Mouse (Mus musculus) spleen, postnatal 36 days (tissue): ENCODE results near the gene Opcml.

ENCODE experiments used
- DNase-seq, 2 experiments: peaks; one replicate each; pipeline ENCODE4 v3.0.0; 2022; ENCODE audit warnings: low spot score in 2 of 2, mixed read lengths in 1 of 2

Gene Opcml

GRCm38 (mm10) chr9:27790725-27791638 is at the start of gene Opcml:
Opcml (plus strand) TSS chr9:27790775.
- no peak for DNase-seq

GRCm38 (mm10) chr9:27758709-27759108 is 31.9 kb upstream of the Opcml start:
- DNase-seq: no peak

GRCm38 (mm10) chr9:27761196-27761595 is 29.4 kb upstream of the Opcml start:
- DNase-seq: no peak

- no peak for DNase-seq
Measured at GRCm38 (mm10) chr9:27766446-27766845, 24.1 kb upstream of the Opcml start.

GRCm38 (mm10) chr9:27767196-27767900 is 23.2 kb upstream of the Opcml start:
- DNase-seq: no peak

- DNase-seq: no peak
Measured at GRCm38 (mm10) chr9:27768788-27769187, 21.8 kb upstream of the Opcml start.

GRCm38 (mm10) chr9:27781291-27781993 is 9.1 kb upstream of the Opcml start:
- no peak for DNase-seq

- no peak for DNase-seq
Measured at GRCm38 (mm10) chr9:27781994-27782337, 8.6 kb upstream of the Opcml start.

- DNase-seq: no peak
Measured at GRCm38 (mm10) chr9:27791639-27791966, 1.0 kb downstream of the Opcml start.

- DNase-seq: no peak
Measured at GRCm38 (mm10) chr9:27792226-27792625, 1.7 kb downstream of the Opcml start.

- no peak for DNase-seq
Measured at GRCm38 (mm10) chr9:27792994-27793393, 2.4 kb downstream of the Opcml start.

GRCm38 (mm10) chr9:27796535-27796934 is 6.0 kb downstream of the Opcml start:
- DNase-seq: no peak

- DNase-seq: no peak
Measured at GRCm38 (mm10) chr9:27800992-27801391, 10.4 kb downstream of the Opcml start.

- DNase-seq: no peak
Measured at GRCm38 (mm10) chr9:27801807-27802206, 11.2 kb downstream of the Opcml start.

GRCm38 (mm10) chr9:27802379-27802778 is 11.8 kb downstream of the Opcml start:
- no peak for DNase-seq

- no peak for DNase-seq
Measured at GRCm38 (mm10) chr9:27804461-27804860, 13.9 kb downstream of the Opcml start.

GRCm38 (mm10) chr9:27809741-27810140 is 19.2 kb downstream of the Opcml start:
- no peak for DNase-seq

- DNase-seq: no peak
Measured at GRCm38 (mm10) chr9:27813207-27813790, 22.7 kb downstream of the Opcml start.

- DNase-seq: no peak
Measured at GRCm38 (mm10) chr9:27814161-27814560, 23.6 kb downstream of the Opcml start.

- DNase-seq: no peak
Measured at GRCm38 (mm10) chr9:27821197-27821596, 30.6 kb downstream of the Opcml start.

- no peak for DNase-seq
Measured at GRCm38 (mm10) chr9:27822681-27823080, 32.1 kb downstream of the Opcml start.

GRCm38 (mm10) chr9:27824424-27824823 is 33.8 kb downstream of the Opcml start:
- DNase-seq: no peak
